Mouse (Mus musculus) neural tube, embryonic 14.5 days (tissue): ENCODE results near the gene Pdgfa. TPM values are rescaled to one million over a fixed set of nuclear protein-coding genes. Genes with fewer than 3 reads are reported as not detected.

Source experiments
- ATAC-seq: fragments of 200-750 bp; cut with Nextera tagmentation; 2 replicates; pipeline ENCODE4 v1.8.0; 2017; ENCODE audit warnings: low read depth, mild to moderate bottlenecking, moderate TSS enrichment, moderate library complexity
- H3K27ac ChIP-seq: fragments of 300-500 bp; sonication (generic); 2 replicates; pipeline ENCODE4 v1.5.1; 2014; ENCODE audit warnings: low read depth, mild to moderate bottlenecking, control low read depth, low read length, moderate library complexity, mixed read lengths
- H3K27me3 ChIP-seq: fragments of 300-500 bp; sonication (generic); 2 replicates; pipeline ENCODE4 v1.6.1; 2014; ENCODE audit warnings: low read length; ENCODE audit not compliant: control insufficient read depth, insufficient read depth
- H3K36me3 ChIP-seq: fragments of 300-500 bp; sonication (generic); 2 replicates; pipeline ENCODE4 v1.6.1; 2014; ENCODE audit warnings: low read length, mixed read lengths; ENCODE audit not compliant: control insufficient read depth, insufficient read depth
- H3K4me1 ChIP-seq: fragments of 300-500 bp; sonication (generic); 2 replicates; pipeline ENCODE4 v1.6.1; 2014; ENCODE audit warnings: low read length; ENCODE audit not compliant: control insufficient read depth, insufficient read depth
- H3K4me2 ChIP-seq: fragments of 300-500 bp; sonication (generic); 2 replicates; pipeline ENCODE4 v1.6.1; 2014; ENCODE audit warnings: mild to moderate bottlenecking, low read depth, low read length, control low read depth
- H3K4me3 ChIP-seq: fragments of 300-500 bp; sonication (generic); 2 replicates; pipeline ENCODE4 v1.5.1; 2014; ENCODE audit warnings: low read depth, low read length, control low read depth, mixed read lengths
- H3K9ac ChIP-seq: fragments of 300-500 bp; sonication (generic); replicated peaks from 2 replicates; pipeline ENCODE4 v1.6.1; 2014; ENCODE audit warnings: low read depth, mild to moderate bottlenecking, control low read depth, low read length, mixed read lengths
- H3K9me3 ChIP-seq: fragments of 300-500 bp; sonication (generic); 2 replicates; pipeline ENCODE4 v1.6.1; 2016; ENCODE audit warnings: low read length; ENCODE audit not compliant: control insufficient read depth
- WGBS: fragments of 180-500 bp; shearing (Covaris S2); extraction: QIAGEN DNeasy Blood & Tissue Kit; methylation state at CpG from one replicate; pipeline ENCODE4 v1.1.7; 2014; 5-methylcytosine and 5-hydroxymethylcytosine counted together
- polyA plus RNA-seq: library from polyadenylated mRNA; unstranded; fragments of >200 nt; fragmentation: Nextera tagmentation; extraction: Ambion mirVana; gene quantifications from 2 replicates; pipeline ENCODE4 v1.2.1, GENCODE M21; 2014

Gene Pdgfa
- polyA plus RNA-seq, 1 experiment from 2014 or later: 23.4 TPM

DNA sequence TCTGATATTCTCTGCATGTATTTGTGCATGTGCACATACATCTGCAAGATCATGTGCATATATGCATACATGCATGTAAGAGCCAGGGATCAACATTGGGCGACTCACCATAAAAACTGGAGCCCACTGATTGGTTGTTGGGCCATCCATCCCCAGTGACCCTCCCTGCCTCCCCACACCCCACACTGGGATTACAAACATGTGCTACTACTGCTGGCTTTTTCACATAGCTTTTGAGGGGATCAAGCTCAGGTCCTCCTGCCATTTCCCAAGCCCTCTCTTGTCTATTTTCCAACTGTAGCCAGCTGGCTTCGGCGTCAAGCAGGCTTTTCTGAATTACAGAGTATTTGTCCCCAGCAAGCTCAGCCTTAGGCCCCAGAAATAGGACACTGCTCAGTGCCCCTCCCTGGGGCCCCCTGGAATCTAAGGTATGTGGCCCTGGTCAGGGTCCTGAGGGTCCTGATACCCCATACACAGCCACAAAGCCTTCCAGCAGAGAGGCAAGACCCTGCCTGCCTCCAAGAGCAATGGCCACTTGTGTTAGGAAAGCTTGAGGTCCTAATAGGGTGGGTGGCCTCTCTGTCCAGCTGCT is 58.5 kb downstream of the Pdgfa start:
- no peak overlapping the region for H3K4me3 ChIP-seq
- H3K27ac ChIP-seq: no peak overlapping the region
- no peaks in the 10 kb centered on the region for H3K9me3 ChIP-seq
- no peak overlapping the region for H3K9ac ChIP-seq
- no peaks in the 10 kb centered on the region for H3K36me3 ChIP-seq
- no peaks in the 10 kb centered on the region for H3K27me3 ChIP-seq
- H3K4me2 ChIP-seq: no peak overlapping the region
- ATAC-seq: no peak
- H3K4me1 ChIP-seq: no peaks in the 10 kb centered on the region
- 81% methylated on average over 3 of the region's 3 CpGs for WGBS

GRCm38 (mm10) chr5:138936399-138937089 is 60.6 kb downstream of the Pdgfa start:
- Histone ChIP-seq H3K4me3 (no peak overlapping the region), H3K27ac (no peak overlapping the region), H3K4me1 (peaks cover 5% of the 10 kb centered on the region), H3K9me3 (no peaks in the 10 kb centered on the region), H3K9ac (no peak overlapping the region), H3K36me3 (no peaks in the 10 kb centered on the region), H3K4me2 (no peak overlapping the region), H3K27me3 (no peaks in the 10 kb centered on the region)
- no peak for ATAC-seq
- 85% methylated on average over 8 of the region's 8 CpGs for WGBS

GRCm38 (mm10) chr5:138934540-138934939 is 62.6 kb downstream of the Pdgfa start:
- Histone ChIP-seq H3K9ac (no peak overlapping the region), H3K4me3 (no peak overlapping the region), H3K27ac (no peak overlapping the region), H3K36me3 (no peaks in the 10 kb centered on the region), H3K4me1 (peaks cover 5% of the 10 kb centered on the region), H3K9me3 (no peaks in the 10 kb centered on the region), H3K27me3 (no peaks in the 10 kb centered on the region), H3K4me2 (no peak overlapping the region)
- ATAC-seq: no peak
- 7% methylated on average over 6 of the region's 6 CpGs for WGBS

GRCm38 (mm10) chr5:138932460-138933432 is 64.4 kb downstream of the Pdgfa start:
- no peak overlapping the region for H3K4me3 ChIP-seq
- ATAC-seq: no peak

DNA sequence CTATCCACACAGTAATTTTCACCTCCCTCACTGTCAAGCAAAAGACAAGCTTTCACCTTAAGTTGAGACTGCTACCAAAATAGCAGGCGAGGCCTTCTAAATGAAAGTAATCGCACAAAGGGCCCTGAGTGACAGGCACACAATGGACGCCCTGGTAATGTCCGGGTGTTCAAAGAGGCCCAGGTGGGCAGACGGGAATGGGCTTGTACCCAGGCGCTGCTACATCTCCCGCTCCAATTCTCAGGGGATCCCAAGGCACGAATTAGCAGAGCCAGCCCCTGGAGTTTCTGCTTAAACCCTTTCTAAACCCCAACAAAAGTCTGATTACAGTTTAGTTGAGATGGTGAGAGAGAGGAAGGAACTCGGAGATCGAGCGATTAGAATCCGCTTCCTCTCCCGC is 65.3 kb downstream of the Pdgfa start:
- no peak for ATAC-seq

More at GRCm38 (mm10) chr5:138932460-138933432, 64.4 kb downstream of the Pdgfa start:
- Histone ChIP-seq H3K9me3 (no peaks in the 10 kb centered on the region), H3K4me1 (peaks cover 5% of the 10 kb centered on the region), H3K4me2 (no peak overlapping the region), H3K9ac (no peak overlapping the region), H3K36me3 (no peaks in the 10 kb centered on the region), H3K27me3 (no peaks in the 10 kb centered on the region), H3K27ac (no peak overlapping the region)
- 9% methylated on average over 18 of the region's 18 CpGs for WGBS

DNA sequence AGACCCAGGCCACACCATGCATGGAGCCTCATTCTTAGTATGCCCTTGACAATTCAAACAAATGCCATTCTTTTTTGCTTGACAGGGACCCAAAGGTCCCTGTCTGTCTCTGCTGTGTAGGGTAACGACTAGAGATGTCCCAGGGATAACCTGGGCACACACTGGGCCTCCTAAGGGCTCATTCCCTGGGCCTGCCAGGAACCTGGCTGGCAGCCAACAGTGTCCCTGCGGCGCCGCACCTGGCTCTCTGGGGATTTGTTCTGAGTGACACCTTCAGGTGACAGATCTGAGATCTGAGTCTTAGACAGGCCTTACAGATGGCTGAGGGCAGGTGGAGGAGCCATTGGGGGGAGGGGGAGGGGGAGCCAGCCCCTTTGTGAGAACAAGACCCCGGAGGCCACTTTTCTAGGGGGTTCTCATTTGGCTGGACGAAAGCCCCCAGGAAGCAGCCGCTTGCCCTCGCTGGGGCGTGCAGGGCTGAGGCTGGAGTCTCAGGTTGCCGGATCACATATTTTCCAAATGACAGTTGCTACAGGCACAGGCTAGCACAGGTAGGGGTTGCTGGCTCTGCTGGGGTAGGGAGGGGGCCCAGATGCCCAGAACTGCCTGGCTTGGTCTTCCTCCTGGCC is 67.2 kb downstream of the Pdgfa start:
- no peak for ATAC-seq
- no peak overlapping the region for H3K4me2 ChIP-seq
- 66% methylated on average over 10 of the region's 10 CpGs for WGBS

More for the DNA sequence above, 65.3 kb downstream of the Pdgfa start:
- Histone ChIP-seq H3K27me3 (no peaks in the 10 kb centered on the region), H3K9ac (no peak overlapping the region), H3K4me1 (peaks cover 5% of the 10 kb centered on the region), H3K27ac (no peak overlapping the region), H3K4me3 (no peak overlapping the region), H3K9me3 (no peaks in the 10 kb centered on the region), H3K4me2 (no peak overlapping the region), H3K36me3 (no peaks in the 10 kb centered on the region)
- WGBS: 8% methylated on average over 13 of the region's 13 CpGs

More for the DNA sequence above, 67.2 kb downstream of the Pdgfa start:
- no peak overlapping the region for H3K4me3 ChIP-seq
- no peaks in the 10 kb centered on the region for H3K9me3 ChIP-seq
- H3K9ac ChIP-seq: no peak overlapping the region
- H3K27me3 ChIP-seq: no peaks in the 10 kb centered on the region
- peaks cover 5% of the 10 kb centered on the region for H3K4me1 ChIP-seq
- no peak overlapping the region for H3K27ac ChIP-seq
- no peaks in the 10 kb centered on the region for H3K36me3 ChIP-seq

Other genes with a start within 250 kb of the Pdgfa start
- gene Fam20c, start 242.9 kb downstream of the Pdgfa start, polyA plus RNA-seq: 56.8 and 64.6 TPM in 2 replicates
- not detected in 2 replicates for gene Gm5294, start 177.3 kb downstream of the Pdgfa start, polyA plus RNA-seq
- gene Prkar1b, start 152.6 kb upstream of the Pdgfa start, polyA plus RNA-seq: 207 and 212 TPM in 2 replicates
- gene Dnaaf5, start 152.9 kb upstream of the Pdgfa start, polyA plus RNA-seq: 3.6 and 4.1 TPM in 2 replicates
- 49.5 and 51.3 TPM in 2 replicates for gene Sun1, start 203.3 kb upstream of the Pdgfa start, polyA plus RNA-seq